Mouse (Mus musculus): ENCODE data around the gene Rasgef1b.

DNA sequence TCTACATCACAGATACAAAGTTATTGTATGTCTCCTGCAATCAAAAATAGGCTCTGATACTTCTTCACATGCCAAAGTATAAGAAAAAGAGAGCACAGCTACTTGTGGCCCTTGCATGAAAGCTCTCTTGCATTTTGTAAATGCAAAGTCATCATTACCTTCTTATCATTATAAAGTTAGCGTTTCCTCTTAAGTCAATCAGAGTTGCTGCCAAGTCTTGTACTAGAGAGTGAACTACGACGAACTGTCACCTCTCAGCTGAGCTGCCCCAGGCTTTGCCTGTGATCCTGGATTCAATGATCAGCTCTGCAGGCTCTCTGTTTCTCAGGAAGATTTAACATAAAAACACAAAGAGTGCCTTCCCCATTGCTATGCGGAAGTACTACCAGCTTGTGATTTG lies 209.8 kb downstream of the Rasgef1b start:
- TF ChIP-seq USF1 (IDR thresholded peaks at IDR 0.05; ENCODE audit: low read depth): no peak
- TF ChIP-seq POLR2A (IDR thresholded peaks at IDR 0.05; ENCODE audit: insufficient read length, low read depth): no peak
- no peak for TF ChIP-seq TCF12 (IDR thresholded peaks at IDR 0.05; ENCODE audit: insufficient read depth, poor library complexity, severe bottlenecking)
- no peak for TF ChIP-seq TCF3 (IDR thresholded peaks at IDR 0.05; ENCODE audit: insufficient read length, low read depth)
- TF ChIP-seq MYOD1 (IDR thresholded peaks at IDR 0.05; ENCODE audit: control insufficient read depth in 1 of 3, insufficient read length in 2 of 3, low read depth in 2 of 3): no peak
- no peak for TF ChIP-seq POLR2AphosphoS2 (IDR thresholded peaks at IDR 0.05; ENCODE audit: insufficient read length, low read depth)
- TF ChIP-seq SRF (IDR thresholded peaks at IDR 0.05; ENCODE audit: control insufficient read depth, insufficient read length, low read depth): no peak
- TF ChIP-seq MAX (IDR thresholded peaks at IDR 0.05; ENCODE audit: low read depth): no peak
- TF ChIP-seq E2F4 (IDR thresholded peaks at IDR 0.05; ENCODE audit: insufficient read depth): no peak
- no peak for TF ChIP-seq MYOG (IDR thresholded peaks at IDR 0.05; ENCODE audit: control insufficient read depth in 1 of 3, insufficient read depth in 1 of 3, insufficient read length in 2 of 3, low read depth in 2 of 3)
- no peak for TF ChIP-seq REST (IDR thresholded peaks at IDR 0.05; ENCODE audit: insufficient read depth, insufficient read length)
- TF ChIP-seq CEBPB (IDR thresholded peaks at IDR 0.05; ENCODE audit: insufficient read depth, poor library complexity, severe bottlenecking): no peak
